Mouse (Mus musculus): ENCODE measurements around the gene Htr1a. TPM values are rescaled to one million over a fixed set of nuclear protein-coding genes. Genes with fewer than 3 reads are reported as not detected.

The Htr1a gene
- polyA plus RNA-seq, 1 experiment from 2014 or later: not detected

DNA sequence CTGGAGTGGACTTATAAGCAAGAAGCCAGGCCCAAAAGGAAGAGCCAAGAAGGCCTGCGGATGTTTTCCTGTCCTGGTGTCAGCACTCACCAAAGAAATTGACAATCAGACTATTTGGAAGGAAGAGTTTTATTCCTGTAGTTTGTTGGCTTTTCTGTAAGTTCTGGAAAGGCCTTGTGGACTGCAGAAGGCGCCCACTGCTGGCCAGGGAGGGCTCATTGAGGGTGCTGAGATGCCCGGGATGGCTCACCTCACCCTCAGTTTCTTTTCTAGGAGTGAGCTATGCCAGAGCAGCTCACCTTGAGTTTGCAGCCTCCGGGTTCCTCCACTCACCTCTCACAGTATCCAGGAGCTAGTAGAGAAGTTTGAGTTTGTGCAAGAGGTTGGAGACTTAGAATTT is 2.8 kb downstream of the Htr1a start:
- Histone ChIP-seq H3K4me3 (ENCODE audit: low read length) (no peak overlapping the region), H3K9me3 (ENCODE audit: control insufficient read depth, low read length) (no peaks in the 10 kb centered on the region), H3K9ac (ENCODE audit: low read depth, low read length) (no peak overlapping the region), H3K27me3 (replicated peaks; ENCODE audit: control insufficient read depth, insufficient read depth, low read length) (peaks cover 25% of the 10 kb centered on the region), H3K27ac (ENCODE audit: low read length) (no peak overlapping the region), H3K4me1 (ENCODE audit: control insufficient read depth, insufficient read depth, low read length) (no peaks in the 10 kb centered on the region), H3K4me2 (ENCODE audit: low read depth, low read length) (no peak overlapping the region), H3K36me3 (ENCODE audit: control insufficient read depth, insufficient read depth, low read length) (no peaks in the 10 kb centered on the region)
- 3% methylated on average over 4 of the region's 4 CpGs for WGBS
- ATAC-seq: no peak

DNA sequence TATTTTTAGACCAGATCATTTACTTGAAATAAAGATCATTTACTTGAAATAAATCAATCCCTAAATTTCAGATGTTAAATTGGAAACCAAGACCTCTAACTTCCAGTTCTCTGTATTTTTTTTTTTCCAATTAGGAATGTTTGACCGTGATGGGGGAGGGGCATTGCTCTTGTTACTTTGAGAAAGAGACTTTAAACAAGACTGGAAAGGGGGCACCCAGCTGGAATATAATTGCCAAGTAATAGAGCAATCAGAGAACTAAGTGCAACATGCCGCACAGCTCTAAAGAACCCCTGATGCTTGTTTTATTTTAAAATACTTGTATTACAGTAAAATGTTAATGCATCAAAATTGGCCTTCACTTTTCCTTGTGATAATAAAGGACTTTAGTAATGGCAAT is 4.3 kb downstream of the Htr1a start:
- Histone ChIP-seq H3K36me3 (ENCODE audit: control insufficient read depth, insufficient read depth, low read length) (no peaks in the 10 kb centered on the region), H3K4me1 (ENCODE audit: control insufficient read depth, insufficient read depth, low read length) (no peaks in the 10 kb centered on the region), H3K9me3 (ENCODE audit: control insufficient read depth, low read length) (no peaks in the 10 kb centered on the region), H3K27me3 (replicated peaks; ENCODE audit: control insufficient read depth, insufficient read depth, low read length) (peaks cover 25% of the 10 kb centered on the region), H3K27ac (ENCODE audit: low read length) (no peak overlapping the region), H3K4me2 (ENCODE audit: low read depth, low read length) (no peak overlapping the region), H3K4me3 (ENCODE audit: low read length) (no peak overlapping the region), H3K9ac (ENCODE audit: low read depth, low read length) (no peak overlapping the region)
- ATAC-seq: no peak
- WGBS: 42% methylated on average over 2 of the region's 2 CpGs

DNA sequence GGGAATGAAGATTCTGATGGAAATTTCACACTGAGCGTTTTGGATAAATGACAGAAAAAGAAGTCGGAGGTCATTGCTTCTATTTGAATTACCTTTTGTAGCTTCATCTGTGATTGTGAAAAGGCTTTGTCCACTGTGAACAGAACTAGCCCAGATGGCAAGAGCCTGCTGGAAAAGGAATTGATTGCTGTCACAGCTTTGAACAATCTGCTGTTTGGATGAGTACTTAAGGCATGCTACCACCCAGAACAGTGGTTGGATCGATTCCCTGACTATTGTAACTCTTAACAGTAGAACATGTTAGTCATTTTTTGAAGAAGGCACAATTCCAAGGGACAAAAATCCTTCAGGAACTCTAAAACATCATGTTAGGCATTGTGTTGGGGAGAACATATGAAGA is 8.1 kb downstream of the Htr1a start:
- Histone ChIP-seq H3K27ac (ENCODE audit: low read length) (no peak overlapping the region), H3K27me3 (replicated peaks; ENCODE audit: control insufficient read depth, insufficient read depth, low read length) (no peaks in the 10 kb centered on the region), H3K4me3 (ENCODE audit: low read length) (no peak overlapping the region), H3K9ac (ENCODE audit: low read depth, low read length) (no peak overlapping the region), H3K36me3 (ENCODE audit: control insufficient read depth, insufficient read depth, low read length) (no peaks in the 10 kb centered on the region), H3K4me1 (ENCODE audit: control insufficient read depth, insufficient read depth, low read length) (no peaks in the 10 kb centered on the region), H3K4me2 (ENCODE audit: low read depth, low read length) (no peak overlapping the region), H3K9me3 (ENCODE audit: control insufficient read depth, low read length) (no peaks in the 10 kb centered on the region)
- WGBS: 70% methylated on average over 3 of the region's 3 CpGs
- no peak for ATAC-seq

Other genes starting within 250 kb of the Htr1a start
- 1.9 and 2.4 TPM in 2 replicates for gene Rnf180, start 148.8 kb upstream of the Htr1a start, polyA plus RNA-seq (2015; fragmentation: Nextera tagmentation; extraction: Ambion mirVana)

All from intestine, embryonic 16.5 days (tissue).